Mouse (Mus musculus): ENCODE measurements around the gene Slc2a9. TPM values are rescaled to one million over a fixed set of nuclear protein-coding genes. Genes with fewer than 3 reads are reported as not detected.

Slc2a9 gene
- 1.4 TPM for polyA plus RNA-seq (2012; fragmentation: generic; extraction: Trizol)
- long read RNA-seq, experiment 1, partial matches to known transcripts: 0 of 1 reads
- long read RNA-seq, experiment 1, other reads (novel, unspliced or antisense): 1 of 1 reads
- long read RNA-seq, experiment 2, transcript Slc2a9-203 (12 exons, 3,602 nt): major isoform, 9 of 15 reads
- long read RNA-seq, experiment 2, partial matches to known transcripts: 1 of 15 reads
- long read RNA-seq, experiment 2, other reads (novel, unspliced or antisense): 5 of 15 reads

- Histone ChIP-seq H3K36me3 (ENCODE audit: control insufficient read depth, insufficient read depth) (no peaks in the 10 kb centered on the region), H3K4me3 (ENCODE audit: insufficient read depth, poor library complexity, severe bottlenecking) (no peak within 1 kb of the TSS), H3K27me3 (ENCODE audit: control insufficient read depth, insufficient read depth, insufficient read length) (peaks cover 15% of the 10 kb centered on the region), H3K79me3 (ENCODE audit: low read depth) (no peaks in the 10 kb centered on the region), H3ac (ENCODE audit: control insufficient read depth, insufficient read length, low read depth) (no peak within 1 kb of the TSS), H3K79me2 (ENCODE audit: control insufficient read depth, insufficient read depth) (no peaks in the 10 kb centered on the region)
- TF ChIP-seq USF1 (IDR thresholded peaks at IDR 0.05; ENCODE audit: low read depth) (no peak), MYOG (IDR thresholded peaks at IDR 0.05; ENCODE audit: control insufficient read depth, extremely low read depth, insufficient read length) (no peak), FOSL1 (IDR thresholded peaks at IDR 0.05; ENCODE audit: insufficient read depth, low read length, poor library complexity, severe bottlenecking) (no peak), CTCF (IDR thresholded peaks at IDR 0.05; ENCODE audit: control insufficient read depth, insufficient read depth, insufficient read length) (no peak), CEBPB (IDR thresholded peaks at IDR 0.05; ENCODE audit: low read depth) (no peak)
Measured at GRCm38 (mm10) chr5:38502992-38503391, at the start of gene Slc2a9. Gene Slc2a9 (minus strand): TSS chr5:38503143.

- H3K79me3 ChIP-seq (ENCODE audit: low read depth): peaks cover 82% of the 10 kb centered on the region
- peaks cover 97% of the 10 kb centered on the region for H3K79me2 ChIP-seq (ENCODE audit: control insufficient read depth, insufficient read depth)
- peaks cover 90% of the 10 kb centered on the region for H3K36me3 ChIP-seq (ENCODE audit: control insufficient read depth, insufficient read depth)
- no peak for TF ChIP-seq MYOD1 (IDR thresholded peaks at IDR 0.05; ENCODE audit: control insufficient read depth, insufficient read length, low read depth)
- no peak for TF ChIP-seq MYOG (IDR thresholded peaks at IDR 0.05; ENCODE audit: control insufficient read depth, extremely low read depth, insufficient read length)
- TF ChIP-seq CTCF (IDR thresholded peaks at IDR 0.05; ENCODE audit: control insufficient read depth, insufficient read depth, insufficient read length): no peak
- TF ChIP-seq CEBPB (IDR thresholded peaks at IDR 0.05; ENCODE audit: low read depth): no peak
- TF ChIP-seq FOSL1 (IDR thresholded peaks at IDR 0.05; ENCODE audit: insufficient read depth, low read length, poor library complexity, severe bottlenecking): no peak
- no peak for TF ChIP-seq MAX (IDR thresholded peaks at IDR 0.05)
- TF ChIP-seq USF1 (IDR thresholded peaks at IDR 0.05; ENCODE audit: low read depth): no peak
- H3K4me3 ChIP-seq (ENCODE audit: insufficient read depth, poor library complexity, severe bottlenecking): no peak overlapping the region
- H3K27me3 ChIP-seq (ENCODE audit: control insufficient read depth, insufficient read depth, insufficient read length): no peaks in the 10 kb centered on the region
- H3ac ChIP-seq (ENCODE audit: control insufficient read depth, insufficient read length, low read depth): no peak overlapping the region
Measured at GRCm38 (mm10) chr5:38552615-38553014, 49.7 kb upstream of the Slc2a9 start.

- TF ChIP-seq FOSL1 (IDR thresholded peaks at IDR 0.05; ENCODE audit: insufficient read depth, low read length, poor library complexity, severe bottlenecking) (no peak), CTCF (IDR thresholded peaks at IDR 0.05; ENCODE audit: control insufficient read depth, insufficient read depth, insufficient read length) (no peak), MYOG (IDR thresholded peaks at IDR 0.05; ENCODE audit: control insufficient read depth, extremely low read depth, insufficient read length) (no peak), CEBPB (IDR thresholded peaks at IDR 0.05; ENCODE audit: low read depth) (no peak), MAX (IDR thresholded peaks at IDR 0.05) (no peak)
- Histone ChIP-seq H3ac (ENCODE audit: control insufficient read depth, insufficient read length, low read depth) (no peak overlapping the region), H3K4me3 (ENCODE audit: insufficient read depth, poor library complexity, severe bottlenecking) (no peak overlapping the region), H3K79me3 (ENCODE audit: low read depth) (peaks cover 68% of the 10 kb centered on the region), H3K27me3 (ENCODE audit: control insufficient read depth, insufficient read depth, insufficient read length) (no peaks in the 10 kb centered on the region), H3K36me3 (ENCODE audit: control insufficient read depth, insufficient read depth) (peaks cover 93% of the 10 kb centered on the region), H3K79me2 (ENCODE audit: control insufficient read depth, insufficient read depth) (peaks cover 97% of the 10 kb centered on the region)
Measured at GRCm38 (mm10) chr5:38550221-38550768, 47.4 kb upstream of the Slc2a9 start.

- Histone ChIP-seq H3K79me3 (ENCODE audit: low read depth) (peaks cover 62% of the 10 kb centered on the region), H3K36me3 (ENCODE audit: control insufficient read depth, insufficient read depth) (peaks cover 89% of the 10 kb centered on the region), H3K27me3 (ENCODE audit: control insufficient read depth, insufficient read depth, insufficient read length) (no peaks in the 10 kb centered on the region), H3ac (ENCODE audit: control insufficient read depth, insufficient read length, low read depth) (no peak overlapping the region), H3K79me2 (ENCODE audit: control insufficient read depth, insufficient read depth) (peaks cover 89% of the 10 kb centered on the region), H3K4me3 (ENCODE audit: insufficient read depth, poor library complexity, severe bottlenecking) (no peak overlapping the region)
- TF ChIP-seq MYOG (IDR thresholded peaks at IDR 0.05; ENCODE audit: control insufficient read depth, extremely low read depth, insufficient read length) (no peak), CTCF (IDR thresholded peaks at IDR 0.05; ENCODE audit: control insufficient read depth, insufficient read depth, insufficient read length) (no peak), USF1 (IDR thresholded peaks at IDR 0.05; ENCODE audit: low read depth) (no peak), FOSL1 (IDR thresholded peaks at IDR 0.05; ENCODE audit: insufficient read depth, low read length, poor library complexity, severe bottlenecking) (no peak), CEBPB (IDR thresholded peaks at IDR 0.05; ENCODE audit: low read depth) (no peak), MYOD1 (IDR thresholded peaks at IDR 0.05; ENCODE audit: control insufficient read depth, insufficient read length, low read depth) (no peak), MAX (IDR thresholded peaks at IDR 0.05) (no peak)
Measured at GRCm38 (mm10) chr5:38549461-38549909, 46.5 kb upstream of the Slc2a9 start.

GRCm38 (mm10) chr5:38547375-38547774 is 44.4 kb upstream of the Slc2a9 start:
- TF ChIP-seq MAX (IDR thresholded peaks at IDR 0.05): no peak
- TF ChIP-seq MYOD1 (IDR thresholded peaks at IDR 0.05; ENCODE audit: control insufficient read depth, insufficient read length, low read depth): no peak
- TF ChIP-seq CEBPB (IDR thresholded peaks at IDR 0.05; ENCODE audit: low read depth): no peak
- TF ChIP-seq USF1 (IDR thresholded peaks at IDR 0.05; ENCODE audit: low read depth): no peak
- TF ChIP-seq CTCF (IDR thresholded peaks at IDR 0.05; ENCODE audit: control insufficient read depth, insufficient read depth, insufficient read length): no peak
- TF ChIP-seq FOSL1 (IDR thresholded peaks at IDR 0.05; ENCODE audit: insufficient read depth, low read length, poor library complexity, severe bottlenecking): no peak
- TF ChIP-seq MYOG (IDR thresholded peaks at IDR 0.05; ENCODE audit: control insufficient read depth, extremely low read depth, insufficient read length): no peak
- Histone ChIP-seq H3K36me3 (ENCODE audit: control insufficient read depth, insufficient read depth) (peaks cover 96% of the 10 kb centered on the region), H3K79me2 (ENCODE audit: control insufficient read depth, insufficient read depth) (peaks cover 92% of the 10 kb centered on the region), H3ac (ENCODE audit: control insufficient read depth, insufficient read length, low read depth) (no peak overlapping the region), H3K4me3 (ENCODE audit: insufficient read depth, poor library complexity, severe bottlenecking) (no peak overlapping the region), H3K79me3 (ENCODE audit: low read depth) (peaks cover 64% of the 10 kb centered on the region), H3K27me3 (ENCODE audit: control insufficient read depth, insufficient read depth, insufficient read length) (no peaks in the 10 kb centered on the region)
